Mouse (Mus musculus): ENCODE measurements around the gene Hmces. TPM values are rescaled to one million over a fixed set of nuclear protein-coding genes. Genes with fewer than 3 reads are reported as not detected.

Hmces gene
- polyA plus RNA-seq, 1 experiment = 14.9 TPM

DNA sequence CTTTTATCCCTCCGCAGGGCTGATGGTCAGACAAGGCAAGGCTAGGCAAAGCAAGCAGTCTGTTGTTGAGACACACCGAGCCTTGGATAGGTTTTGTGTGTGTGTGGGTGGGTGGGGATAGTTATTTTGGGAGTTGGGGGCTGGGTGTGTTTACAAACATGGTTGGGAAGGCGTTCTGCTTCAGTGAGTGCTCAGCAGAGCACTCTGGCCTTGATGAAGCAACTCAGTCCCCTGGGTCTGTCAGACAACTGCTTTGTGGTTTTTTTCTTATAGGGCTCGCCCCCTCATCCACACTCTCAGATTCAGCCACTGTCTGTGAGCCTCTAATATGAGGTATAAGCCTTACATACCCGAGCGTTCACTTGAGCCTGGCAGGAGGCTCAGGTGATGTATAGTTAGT is 2.2 kb upstream of the Hmces start:
- peaks cover 2% of the 10 kb centered on the region for H3K4me1 ChIP-seq (ENCODE audit: control insufficient read depth, insufficient read depth, low read length)
- TF ChIP-seq CTCF (IDR thresholded peaks at IDR 0.05; ENCODE audit: control insufficient read depth, insufficient read depth, insufficient replicate concordance, low read depth, low read length) (no peak), POLR2A (IDR thresholded peaks at IDR 0.05; ENCODE audit: control insufficient read depth, low read depth, low read length) (no peak)
- no peaks in the 10 kb centered on the region; the same call in none of the 2 replicates for H3K36me3 ChIP-seq (ENCODE audit: control insufficient read depth, insufficient read depth, low read length)
- no peak overlapping the region for H3K4me3 ChIP-seq (ENCODE audit: control insufficient read depth, low read depth, low read length)
- no peaks in the 10 kb centered on the region for H3K27me3 ChIP-seq (ENCODE audit: control insufficient read depth, insufficient read depth, low read length)
- no peak overlapping the region for H3K27ac ChIP-seq (ENCODE audit: control insufficient read depth, insufficient read depth, low read depth, low read length)

DNA sequence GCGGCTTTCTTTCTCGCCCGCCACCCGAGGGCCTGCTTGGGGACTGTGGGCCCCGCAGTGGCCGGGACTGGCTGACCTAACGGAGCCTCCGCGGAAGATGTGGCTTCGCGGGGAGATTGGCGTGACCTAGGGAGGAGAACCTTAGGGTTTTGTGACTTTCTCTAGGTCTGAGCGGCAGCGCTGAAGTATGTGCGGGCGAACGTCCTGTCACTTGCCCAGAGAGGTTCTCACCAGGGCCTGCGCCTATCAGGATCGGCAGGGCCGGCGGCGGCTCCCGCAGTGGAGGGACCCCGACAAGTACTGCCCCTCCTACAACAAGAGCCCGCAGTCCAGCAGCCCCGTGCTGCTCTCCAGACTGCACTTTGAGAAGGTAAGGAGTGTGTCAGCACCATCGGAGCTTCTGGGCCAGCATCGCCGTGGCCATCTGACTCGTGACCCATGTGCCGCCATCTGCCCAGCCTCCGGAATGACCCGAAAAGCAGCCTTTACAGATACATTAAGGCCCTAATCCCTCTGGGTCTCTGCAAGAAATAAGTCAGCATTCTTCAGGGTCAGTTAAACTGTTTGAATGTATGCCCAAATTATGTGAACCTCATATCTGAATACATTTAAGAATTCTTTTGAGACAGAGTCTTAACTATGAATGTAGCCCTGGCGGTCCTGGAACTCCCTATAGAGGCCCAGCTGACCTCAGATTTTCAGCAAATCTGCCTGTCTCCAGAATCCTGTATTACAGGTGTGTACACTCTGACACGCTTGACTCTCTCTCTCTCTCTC is 779 bp downstream of the Hmces start:
- peaks cover 2% of the 10 kb centered on the region for H3K4me1 ChIP-seq (ENCODE audit: control insufficient read depth, insufficient read depth, low read length)

DNA sequence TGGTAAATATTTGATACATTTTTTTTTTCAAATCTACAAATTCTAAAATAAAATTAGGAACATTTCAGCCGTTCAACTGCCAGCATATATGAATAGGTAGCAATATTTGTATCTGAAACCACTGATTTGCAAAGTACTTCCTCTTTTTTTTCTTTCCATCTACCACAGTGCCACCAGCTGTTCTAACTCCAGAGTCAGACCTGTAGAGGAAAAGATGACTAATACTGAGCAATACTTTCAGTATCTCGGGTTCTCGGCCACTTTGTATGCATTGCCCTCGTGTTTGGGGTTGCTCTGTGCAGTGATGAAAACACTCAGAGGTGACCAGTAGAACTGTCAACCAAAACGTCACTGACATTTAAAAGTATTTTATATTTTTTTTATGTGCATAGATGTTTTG is 2.2 kb downstream of the Hmces start:
- Histone ChIP-seq H3K27ac (ENCODE audit: control insufficient read depth, insufficient read depth, low read depth, low read length) (no peak overlapping the region), H3K36me3 (ENCODE audit: control insufficient read depth, insufficient read depth, low read length) (no peaks in the 10 kb centered on the region; the same call in none of the 2 replicates), H3K27me3 (ENCODE audit: control insufficient read depth, insufficient read depth, low read length) (no peaks in the 10 kb centered on the region)

More for the DNA sequence above, 779 bp downstream of the Hmces start:
- Histone ChIP-seq H3K27ac (ENCODE audit: control insufficient read depth, insufficient read depth, low read depth, low read length) (peak overlapping the region; percentile 55), H3K36me3 (ENCODE audit: control insufficient read depth, insufficient read depth, low read length) (no peaks in the 10 kb centered on the region; the same call in none of the 2 replicates), H3K4me3 (ENCODE audit: control insufficient read depth, low read depth, low read length) (peak overlapping the region; percentile 88), H3K27me3 (ENCODE audit: control insufficient read depth, insufficient read depth, low read length) (no peaks in the 10 kb centered on the region)
- no peak for TF ChIP-seq CTCF (IDR thresholded peaks at IDR 0.05; ENCODE audit: control insufficient read depth, insufficient read depth, insufficient replicate concordance, low read depth, low read length)
- TF ChIP-seq POLR2A (IDR thresholded peaks at IDR 0.05; ENCODE audit: control insufficient read depth, low read depth, low read length) = no peak

DNA sequence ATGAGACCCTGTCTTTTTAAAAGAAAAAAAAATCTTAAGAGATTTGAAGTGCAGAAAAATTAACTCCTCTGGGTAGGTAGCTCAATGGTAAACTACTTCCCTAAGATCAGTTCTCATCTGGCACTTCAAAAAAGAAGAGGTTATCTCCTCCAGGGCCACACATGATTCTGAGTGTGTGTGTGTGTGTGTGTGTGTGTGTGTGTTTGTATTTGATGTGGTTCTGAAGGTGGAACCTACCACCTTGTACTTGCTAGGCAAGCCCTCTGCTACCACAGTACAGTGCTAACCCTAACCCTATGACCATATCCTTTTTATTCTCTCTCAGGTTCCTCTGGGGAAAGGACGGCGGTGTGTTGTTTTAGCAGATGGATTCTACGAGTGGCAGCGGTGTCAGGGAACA is 7.5 kb downstream of the Hmces start:
- no peak for TF ChIP-seq CTCF (IDR thresholded peaks at IDR 0.05; ENCODE audit: control insufficient read depth, insufficient read depth, insufficient replicate concordance, low read depth, low read length)
- no peaks in the 10 kb centered on the region; the same call in 1 of the 2 replicates for H3K36me3 ChIP-seq (ENCODE audit: control insufficient read depth, insufficient read depth, low read length)

More for the DNA sequence above, 2.2 kb downstream of the Hmces start:
- TF ChIP-seq CTCF (IDR thresholded peaks at IDR 0.05; ENCODE audit: control insufficient read depth, insufficient read depth, insufficient replicate concordance, low read depth, low read length) (no peak), POLR2A (IDR thresholded peaks at IDR 0.05; ENCODE audit: control insufficient read depth, low read depth, low read length) (no peak)
- peaks cover 2% of the 10 kb centered on the region for H3K4me1 ChIP-seq (ENCODE audit: control insufficient read depth, insufficient read depth, low read length)
- H3K4me3 ChIP-seq (ENCODE audit: control insufficient read depth, low read depth, low read length) = no peak overlapping the region

GRCm38 (mm10) chr6:87923624-87924023 is 9.9 kb downstream of the Hmces start:
- Histone ChIP-seq H3K36me3 (ENCODE audit: control insufficient read depth, insufficient read depth, low read length) (no peaks in the 10 kb centered on the region; the same call in 1 of the 2 replicates), H3K27ac (ENCODE audit: control insufficient read depth, insufficient read depth, low read depth, low read length) (no peak overlapping the region), H3K27me3 (ENCODE audit: control insufficient read depth, insufficient read depth, low read length) (no peaks in the 10 kb centered on the region), H3K4me3 (ENCODE audit: control insufficient read depth, low read depth, low read length) (no peak overlapping the region), H3K4me1 (ENCODE audit: control insufficient read depth, insufficient read depth, low read length) (no peaks in the 10 kb centered on the region)
- TF ChIP-seq POLR2A (IDR thresholded peaks at IDR 0.05; ENCODE audit: control insufficient read depth, low read depth, low read length) (no peak), CTCF (IDR thresholded peaks at IDR 0.05; ENCODE audit: control insufficient read depth, insufficient read depth, insufficient replicate concordance, low read depth, low read length) (no peak)

More for the DNA sequence above, 7.5 kb downstream of the Hmces start:
- H3K27me3 ChIP-seq (ENCODE audit: control insufficient read depth, insufficient read depth, low read length) = no peaks in the 10 kb centered on the region
- no peak overlapping the region for H3K27ac ChIP-seq (ENCODE audit: control insufficient read depth, insufficient read depth, low read depth, low read length)
- H3K4me1 ChIP-seq (ENCODE audit: control insufficient read depth, insufficient read depth, low read length) = no peaks in the 10 kb centered on the region
- no peak overlapping the region for H3K4me3 ChIP-seq (ENCODE audit: control insufficient read depth, low read depth, low read length)

GRCm38 (mm10) chr6:87935037-87935436 is 21.3 kb downstream of the Hmces start:
- Histone ChIP-seq H3K27ac (ENCODE audit: control insufficient read depth, insufficient read depth, low read depth, low read length) (no peak overlapping the region), H3K27me3 (ENCODE audit: control insufficient read depth, insufficient read depth, low read length) (no peaks in the 10 kb centered on the region), H3K36me3 (ENCODE audit: control insufficient read depth, insufficient read depth, low read length) (peaks cover 1% of the 10 kb centered on the region; the same call in 1 of the 2 replicates), H3K4me3 (ENCODE audit: control insufficient read depth, low read depth, low read length) (no peak overlapping the region), H3K4me1 (ENCODE audit: control insufficient read depth, insufficient read depth, low read length) (peaks cover 6% of the 10 kb centered on the region)
- no peak for TF ChIP-seq CTCF (IDR thresholded peaks at IDR 0.05; ENCODE audit: control insufficient read depth, insufficient read depth, insufficient replicate concordance, low read depth, low read length)
- no peak for TF ChIP-seq POLR2A (IDR thresholded peaks at IDR 0.05; ENCODE audit: control insufficient read depth, low read depth, low read length)

DNA sequence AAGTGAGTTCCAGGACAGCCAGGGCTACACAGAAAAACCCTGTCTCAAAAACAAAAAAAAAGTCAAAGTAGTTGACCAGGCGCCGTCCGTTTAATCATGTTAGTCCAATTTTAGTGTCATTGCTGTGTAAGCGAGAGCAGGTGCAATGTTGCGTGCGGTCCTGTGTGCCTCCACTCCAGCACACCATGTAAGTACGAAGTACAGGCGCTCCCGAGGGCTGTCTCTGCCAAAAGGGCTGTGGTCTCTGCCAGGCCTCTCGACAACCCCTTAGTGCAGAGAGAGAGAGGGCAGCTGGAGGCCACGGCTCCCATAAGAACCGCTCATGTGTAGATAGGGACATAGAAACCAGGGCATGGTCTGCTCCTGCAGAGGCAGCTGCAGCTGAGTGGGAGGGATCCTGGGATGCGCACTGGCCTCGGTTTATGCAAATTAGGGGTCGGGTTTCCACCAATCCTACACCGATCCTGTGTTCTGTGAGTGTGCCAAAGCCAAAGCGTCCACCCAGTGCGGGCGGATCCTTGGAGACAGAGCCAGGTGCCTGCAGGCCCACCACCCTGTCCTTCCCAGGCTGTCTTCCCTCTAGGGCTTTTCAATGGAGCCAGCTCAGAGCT is 23.5 kb downstream of the Hmces start:
- Histone ChIP-seq H3K4me1 (ENCODE audit: control insufficient read depth, insufficient read depth, low read length) (peaks cover 6% of the 10 kb centered on the region), H3K27me3 (ENCODE audit: control insufficient read depth, insufficient read depth, low read length) (no peaks in the 10 kb centered on the region), H3K4me3 (ENCODE audit: control insufficient read depth, low read depth, low read length) (no peak overlapping the region), H3K27ac (ENCODE audit: control insufficient read depth, insufficient read depth, low read depth, low read length) (no peak overlapping the region), H3K36me3 (ENCODE audit: control insufficient read depth, insufficient read depth, low read length) (peaks cover 1% of the 10 kb centered on the region; the same call in 1 of the 2 replicates)
- TF ChIP-seq POLR2A (IDR thresholded peaks at IDR 0.05; ENCODE audit: control insufficient read depth, low read depth, low read length) (no peak), CTCF (IDR thresholded peaks at IDR 0.05; ENCODE audit: control insufficient read depth, insufficient read depth, insufficient replicate concordance, low read depth, low read length) (no peak)

Measured in testis, adult 2 months (tissue).